Mouse (Mus musculus) MEL (cell line): ENCODE results near the gene Fto.

Experiments used
- CTCF ChIP-seq, 3 experiments: IDR thresholded peaks in 2 of 3; conservative IDR thresholded peaks in 1 of 3; 2 replicates each; pipeline ENCODE4 v1.5.1; 2011 to 2012; ENCODE audit warnings: low read length in 3 of 3, low read depth in 2 of 3, mild to moderate bottlenecking in 2 of 3, improper control_type of control experiment in 1 of 3, inconsistent platforms in 1 of 3, mixed read lengths in 1 of 3, moderate library complexity in 1 of 3; ENCODE audit not compliant: control insufficient read depth in 1 of 3, insufficient read depth in 1 of 3, poor library complexity in 1 of 3, severe bottlenecking in 1 of 3
- EP300 ChIP-seq, 2 experiments: IDR thresholded peaks; 2 replicates each; pipeline ENCODE4 v1.6.1; 2011; ENCODE audit warnings: improper control_type of control experiment in 2 of 2, low read length in 2 of 2, low read depth in 1 of 2, mild to moderate bottlenecking in 1 of 2
- KAT2A ChIP-seq: conservative IDR thresholded peaks from 2 replicates; pipeline ENCODE4 v1.6.1; 2012; ENCODE audit warnings: low read depth, low read length, improper control_type of control experiment, inconsistent platforms
- MEF2A ChIP-seq: IDR thresholded peaks from 2 replicates; pipeline ENCODE4 v1.6.1; 2014; ENCODE audit warnings: low read depth, mild to moderate bottlenecking, inconsistent platforms, low read length, improper control_type of control experiment; ENCODE audit not compliant: poor library complexity, insufficient replicate concordance, severe bottlenecking; ENCODE audit errors: extremely low read depth
- POLR2A ChIP-seq, 2 experiments: IDR thresholded peaks; 2 replicates each; pipeline ENCODE4 v1.6.1; 2011 to 2012; ENCODE audit warnings: low read length in 2 of 2, mild to moderate bottlenecking in 2 of 2, control low read depth in 1 of 2, improper control_type of control experiment in 1 of 2, low read depth in 1 of 2, moderate library complexity in 1 of 2; ENCODE audit not compliant: control insufficient read depth in 1 of 2, insufficient read depth in 1 of 2, poor library complexity in 1 of 2
- ZMIZ1 ChIP-seq: IDR thresholded peaks from 2 replicates; pipeline ENCODE4 v1.6.1; 2012; ENCODE audit warnings: low read depth, mild to moderate bottlenecking, inconsistent platforms, low read length, improper control_type of control experiment, moderate library complexity
- ZNF384 ChIP-seq: IDR thresholded peaks from 2 replicates; pipeline ENCODE4 v1.6.1; 2012; ENCODE audit warnings: low read depth, mild to moderate bottlenecking, inconsistent platforms, low read length, improper control_type of control experiment

DNA sequence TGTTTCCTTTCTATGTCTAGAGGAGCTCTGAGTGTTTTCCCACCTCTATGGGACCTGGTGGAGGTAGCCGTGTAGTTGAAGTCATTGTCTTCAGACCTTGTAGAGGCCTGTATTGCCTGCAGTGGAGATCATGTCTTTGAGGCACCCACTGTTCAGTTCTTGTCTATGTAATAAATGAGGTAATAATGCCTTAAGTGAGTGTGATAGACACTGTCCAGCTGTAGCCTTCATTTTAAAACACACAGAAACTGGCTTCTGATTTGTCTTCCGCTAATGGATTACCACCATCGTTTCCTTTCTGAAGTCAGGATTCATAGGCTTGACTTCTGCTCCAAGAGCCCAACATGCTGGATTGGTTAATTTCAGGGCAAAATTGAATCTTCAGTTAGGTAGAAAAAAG lies 154.1 kb downstream of the Fto start:
- TF ChIP-seq CTCF (IDR thresholded peaks at IDR 0.05 in 2 of 3, conservative IDR thresholded peaks at IDR 0.05 in 1 of 3; ENCODE audit: control insufficient read depth in 1 of 3, insufficient read depth in 1 of 3, low read depth in 2 of 3, low read length in 3 of 3, poor library complexity in 1 of 3, severe bottlenecking in 1 of 3) (no peak), ZMIZ1 (no peak), KAT2A (no peak), MEF2A (no peak), ZNF384 (no peak), POLR2A (IDR thresholded peaks at IDR 0.05; ENCODE audit: control insufficient read depth in 1 of 2, insufficient read depth in 1 of 2, low read depth in 1 of 2, low read length in 2 of 2, poor library complexity in 1 of 2) (no peak), EP300 (IDR thresholded peaks at IDR 0.05; ENCODE audit: low read depth in 1 of 2, low read length in 2 of 2) (no peak)
